Mouse (Mus musculus): Measurements from ENCODE around the gene Hal.

DNA sequence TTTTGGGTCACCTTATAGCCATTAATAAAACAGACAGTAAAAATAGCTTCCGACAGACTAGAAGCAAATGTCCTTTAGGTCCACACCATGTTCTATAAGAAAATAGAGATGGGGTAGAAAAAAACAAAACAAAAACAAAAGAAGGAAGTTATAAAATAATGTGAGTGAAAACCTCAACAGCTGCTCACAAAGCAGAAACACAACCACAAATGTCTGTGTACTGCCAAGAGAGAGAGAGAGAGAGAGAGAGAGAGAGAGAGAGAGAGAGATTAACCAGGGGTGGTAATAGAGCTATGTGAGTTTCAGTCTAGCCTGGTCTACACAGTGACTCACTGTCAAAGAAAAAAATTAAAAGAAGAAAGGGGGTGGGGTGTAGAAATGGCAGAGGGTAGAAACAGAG, 53.0 kb downstream of the Hal start:
- TF ChIP-seq CTCF (conservative IDR thresholded peaks at IDR 0.05; ENCODE audit: insufficient read depth, insufficient read length, low read depth, low read length), result no peak
- no peak for TF ChIP-seq POLR2A (IDR thresholded peaks at IDR 0.05; ENCODE audit: low read depth, low read length)
